Mouse (Mus musculus): Measurements from ENCODE around the gene Rcvrn. TPM values are rescaled to one million over a fixed set of nuclear protein-coding genes. Genes with fewer than 3 reads are reported as not detected.

Rcvrn gene
- polyA plus RNA-seq, 1 experiment from 2014 or later = not detected

DNA sequence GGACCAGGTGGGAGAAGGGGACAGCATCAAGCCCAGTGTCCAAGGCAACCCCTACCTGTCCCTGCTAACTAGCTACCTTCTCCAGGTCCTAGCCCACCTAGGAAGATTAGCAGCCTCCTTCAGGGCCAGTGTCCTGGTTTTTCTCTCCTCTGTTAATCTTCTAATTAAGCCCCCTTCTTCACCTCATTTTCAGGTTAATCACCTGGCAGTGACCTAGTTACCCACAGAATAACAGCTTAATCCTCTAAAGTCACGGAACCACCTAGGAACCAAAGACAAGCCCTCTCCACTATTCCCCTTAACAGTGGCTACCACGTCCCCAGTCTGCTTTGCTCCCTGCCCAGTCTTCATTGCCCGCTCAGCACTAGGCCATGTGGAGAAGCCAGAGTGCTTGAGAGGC lies 13.3 kb upstream of the Rcvrn start:
- Histone ChIP-seq H3K4me3 (ENCODE audit: low read depth, low read length) (no peak overlapping the region), H3K4me1 (ENCODE audit: control insufficient read depth, insufficient read depth, low read length) (no peaks in the 10 kb centered on the region), H3K27me3 (ENCODE audit: control insufficient read depth, insufficient read depth, low read length) (no peaks in the 10 kb centered on the region), H3K9ac (ENCODE audit: low read length) (no peak overlapping the region), H3K27ac (ENCODE audit: low read depth, low read length) (no peak overlapping the region), H3K4me2 (ENCODE audit: low read depth) (no peak overlapping the region), H3K9me3 (ENCODE audit: control insufficient read depth, low read length) (no peaks in the 10 kb centered on the region), H3K36me3 (ENCODE audit: control insufficient read depth, insufficient read depth, low read length) (no peaks in the 10 kb centered on the region)
- no peak for DNase-seq (ENCODE audit: low spot score)
- WGBS = 90% methylated on average over 3 of the region's 3 CpGs
- ATAC-seq (ENCODE audit: insufficient read depth, low FRiP score, low TSS enrichment) = no peak

- H3K27ac ChIP-seq (ENCODE audit: low read depth, low read length) = no peak overlapping the region
- ATAC-seq (ENCODE audit: insufficient read depth, low FRiP score, low TSS enrichment) = no peak
- no peak overlapping the region for H3K4me3 ChIP-seq (ENCODE audit: low read depth, low read length)
- no peaks in the 10 kb centered on the region for H3K4me1 ChIP-seq (ENCODE audit: control insufficient read depth, insufficient read depth, low read length)
- DNase-seq (ENCODE audit: low spot score) = no peak
- H3K36me3 ChIP-seq (ENCODE audit: control insufficient read depth, insufficient read depth, low read length) = no peaks in the 10 kb centered on the region
- H3K27me3 ChIP-seq (ENCODE audit: control insufficient read depth, insufficient read depth, low read length) = no peaks in the 10 kb centered on the region
- H3K4me2 ChIP-seq (ENCODE audit: low read depth) = no peak overlapping the region
- H3K9me3 ChIP-seq (ENCODE audit: control insufficient read depth, low read length) = no peaks in the 10 kb centered on the region
- no peak overlapping the region for H3K9ac ChIP-seq (ENCODE audit: low read length)
- 78% methylated on average over 2 of the region's 2 CpGs for WGBS
Observed at GRCm38 (mm10) chr11:67686109-67686508, 9.0 kb upstream of the Rcvrn start.

DNA sequence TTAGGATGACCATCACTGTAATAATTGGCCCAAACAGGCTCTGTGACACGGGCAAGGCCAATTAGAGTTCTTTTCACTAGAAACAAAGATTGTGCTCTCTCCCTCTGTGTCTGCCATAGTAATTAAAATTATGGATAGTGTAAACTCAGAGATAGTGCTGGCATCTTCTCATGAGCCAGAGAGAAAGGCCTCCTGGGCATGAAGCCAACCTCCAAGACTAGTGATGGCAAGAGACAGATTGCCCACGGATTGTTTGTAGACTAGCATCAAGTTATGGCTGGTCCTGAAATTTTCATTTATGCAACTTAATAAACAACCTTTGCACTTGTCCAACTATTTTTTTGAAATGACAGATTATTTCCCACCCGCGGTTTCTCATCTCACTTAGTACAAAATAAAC lies 17.9 kb downstream of the Rcvrn start:
- H3K36me3 ChIP-seq (ENCODE audit: control insufficient read depth, insufficient read depth, low read length) = no peaks in the 10 kb centered on the region
- WGBS = 91% methylated on average over 4 of the region's 4 CpGs
- no peak overlapping the region for H3K4me3 ChIP-seq (ENCODE audit: low read depth, low read length)
- no peaks in the 10 kb centered on the region for H3K27me3 ChIP-seq (ENCODE audit: control insufficient read depth, insufficient read depth, low read length)
- H3K4me1 ChIP-seq (ENCODE audit: control insufficient read depth, insufficient read depth, low read length) = no peaks in the 10 kb centered on the region
- no peak for DNase-seq (ENCODE audit: low spot score)
- H3K27ac ChIP-seq (ENCODE audit: low read depth, low read length) = no peak overlapping the region
- no peak overlapping the region for H3K4me2 ChIP-seq (ENCODE audit: low read depth)
- no peak for ATAC-seq (ENCODE audit: insufficient read depth, low FRiP score, low TSS enrichment)
- no peak overlapping the region for H3K9ac ChIP-seq (ENCODE audit: low read length)
- no peaks in the 10 kb centered on the region for H3K9me3 ChIP-seq (ENCODE audit: control insufficient read depth, low read length)

GRCm38 (mm10) chr11:67715382-67715781 lies 20.3 kb downstream of the Rcvrn start:
- Histone ChIP-seq H3K9me3 (ENCODE audit: control insufficient read depth, low read length) (no peaks in the 10 kb centered on the region), H3K4me3 (ENCODE audit: low read depth, low read length) (no peak overlapping the region), H3K4me2 (ENCODE audit: low read depth) (no peak overlapping the region), H3K27ac (ENCODE audit: low read depth, low read length) (no peak overlapping the region), H3K27me3 (ENCODE audit: control insufficient read depth, insufficient read depth, low read length) (no peaks in the 10 kb centered on the region), H3K9ac (ENCODE audit: low read length) (no peak overlapping the region), H3K4me1 (ENCODE audit: control insufficient read depth, insufficient read depth, low read length) (no peaks in the 10 kb centered on the region), H3K36me3 (ENCODE audit: control insufficient read depth, insufficient read depth, low read length) (no peaks in the 10 kb centered on the region)
- DNase-seq (ENCODE audit: low spot score) = no peak
- WGBS = 89% methylated on average over 4 of the region's 4 CpGs
- ATAC-seq (ENCODE audit: insufficient read depth, low FRiP score, low TSS enrichment) = no peak

DNA sequence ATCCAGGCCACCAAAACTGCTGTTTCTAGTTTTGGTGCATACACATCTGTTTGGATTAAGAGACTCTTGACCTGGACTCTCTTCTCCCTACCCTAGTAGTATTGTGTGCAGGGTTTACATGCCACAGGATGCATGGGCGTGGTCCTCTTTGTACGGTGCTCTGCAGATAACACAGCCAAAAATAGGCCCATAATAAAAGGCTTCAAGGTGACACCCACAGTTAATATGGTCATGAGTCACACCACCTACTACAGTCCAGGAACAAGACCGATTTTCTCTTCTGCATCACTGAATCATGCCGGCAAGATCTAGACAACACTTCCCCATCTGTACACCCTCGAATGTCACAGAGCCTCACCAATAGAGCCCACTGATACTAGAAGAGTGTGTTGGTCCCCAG lies 26.4 kb downstream of the Rcvrn start:
- Histone ChIP-seq H3K9ac (ENCODE audit: low read length) (no peak overlapping the region), H3K4me3 (ENCODE audit: low read depth, low read length) (no peak overlapping the region), H3K4me1 (ENCODE audit: control insufficient read depth, insufficient read depth, low read length) (no peaks in the 10 kb centered on the region), H3K4me2 (ENCODE audit: low read depth) (no peak overlapping the region), H3K36me3 (ENCODE audit: control insufficient read depth, insufficient read depth, low read length) (no peaks in the 10 kb centered on the region), H3K9me3 (ENCODE audit: control insufficient read depth, low read length) (no peaks in the 10 kb centered on the region), H3K27ac (ENCODE audit: low read depth, low read length) (no peak overlapping the region), H3K27me3 (ENCODE audit: control insufficient read depth, insufficient read depth, low read length) (no peaks in the 10 kb centered on the region)
- 92% methylated on average over 5 of the region's 5 CpGs for WGBS
- ATAC-seq (ENCODE audit: insufficient read depth, low FRiP score, low TSS enrichment) (no peak), DNase-seq (ENCODE audit: low spot score) (no peak)

DNA sequence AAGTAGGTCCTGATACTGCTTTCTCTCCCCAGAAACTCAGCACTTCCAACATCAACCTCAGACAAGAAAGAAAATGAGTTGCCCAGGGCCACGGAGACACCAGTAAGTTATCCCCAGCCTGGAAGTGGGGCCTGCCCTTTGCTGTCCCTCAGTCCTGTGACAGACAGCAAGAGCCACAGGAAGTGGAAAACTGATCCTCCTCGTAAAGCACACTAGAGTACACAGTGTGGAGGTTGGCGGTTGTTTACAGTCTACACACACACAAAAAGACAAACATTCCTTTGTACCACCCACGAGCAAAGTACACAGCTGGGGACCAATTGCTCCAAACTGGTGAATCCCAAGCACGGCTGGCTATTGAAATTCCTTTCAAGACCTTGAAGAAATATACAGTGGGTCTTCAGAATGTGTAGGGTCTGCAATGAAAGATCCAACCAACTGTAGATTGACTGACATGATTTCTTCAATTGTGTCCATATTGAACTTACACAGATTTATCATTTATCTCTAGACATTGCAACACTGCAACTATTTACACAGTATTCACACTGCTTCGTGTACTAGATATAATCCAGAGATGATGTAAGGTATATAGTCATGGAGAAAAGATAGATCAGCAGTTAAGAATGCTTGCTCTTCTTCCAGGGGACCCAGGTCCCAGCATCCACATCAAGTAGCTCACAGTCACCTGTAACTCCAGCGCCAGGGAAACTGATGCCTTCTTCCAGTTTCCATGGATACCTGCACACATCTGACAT lies 27.5 kb downstream of the Rcvrn start:
- Histone ChIP-seq H3K9me3 (ENCODE audit: control insufficient read depth, low read length) (no peaks in the 10 kb centered on the region), H3K36me3 (ENCODE audit: control insufficient read depth, insufficient read depth, low read length) (no peaks in the 10 kb centered on the region), H3K27me3 (ENCODE audit: control insufficient read depth, insufficient read depth, low read length) (no peaks in the 10 kb centered on the region), H3K4me2 (ENCODE audit: low read depth) (no peak overlapping the region), H3K9ac (ENCODE audit: low read length) (no peak overlapping the region), H3K4me1 (ENCODE audit: control insufficient read depth, insufficient read depth, low read length) (no peaks in the 10 kb centered on the region), H3K27ac (ENCODE audit: low read depth, low read length) (no peak overlapping the region), H3K4me3 (ENCODE audit: low read depth, low read length) (no peak overlapping the region)
- no peak for ATAC-seq (ENCODE audit: insufficient read depth, low FRiP score, low TSS enrichment)
- no peak for DNase-seq (ENCODE audit: low spot score)
- 51% methylated on average over 7 of the region's 7 CpGs for WGBS

- Histone ChIP-seq H3K4me3 (ENCODE audit: low read depth, low read length) (no peak overlapping the region), H3K9me3 (ENCODE audit: control insufficient read depth, low read length) (no peaks in the 10 kb centered on the region), H3K4me2 (ENCODE audit: low read depth) (no peak overlapping the region), H3K9ac (ENCODE audit: low read length) (no peak overlapping the region), H3K4me1 (ENCODE audit: control insufficient read depth, insufficient read depth, low read length) (no peaks in the 10 kb centered on the region), H3K36me3 (ENCODE audit: control insufficient read depth, insufficient read depth, low read length) (no peaks in the 10 kb centered on the region), H3K27ac (ENCODE audit: low read depth, low read length) (no peak overlapping the region), H3K27me3 (ENCODE audit: control insufficient read depth, insufficient read depth, low read length) (no peaks in the 10 kb centered on the region)
- 71% methylated on average over 8 of the region's 8 CpGs for WGBS
- DNase-seq (ENCODE audit: low spot score) (no peak), ATAC-seq (ENCODE audit: insufficient read depth, low FRiP score, low TSS enrichment) (no peak)
Observed at GRCm38 (mm10) chr11:67723231-67724013, 28.3 kb downstream of the Rcvrn start.

GRCm38 (mm10) chr11:67727095-67727494 lies 32.0 kb downstream of the Rcvrn start:
- no peaks in the 10 kb centered on the region for H3K36me3 ChIP-seq (ENCODE audit: control insufficient read depth, insufficient read depth, low read length)
- H3K4me2 ChIP-seq (ENCODE audit: low read depth) = no peak overlapping the region
- no peaks in the 10 kb centered on the region for H3K27me3 ChIP-seq (ENCODE audit: control insufficient read depth, insufficient read depth, low read length)
- ATAC-seq (ENCODE audit: insufficient read depth, low FRiP score, low TSS enrichment) (no peak), DNase-seq (ENCODE audit: low spot score) (no peak)
- no peak overlapping the region for H3K9ac ChIP-seq (ENCODE audit: low read length)
- 85% methylated on average over 6 of the region's 6 CpGs for WGBS
- H3K4me1 ChIP-seq (ENCODE audit: control insufficient read depth, insufficient read depth, low read length) = no peaks in the 10 kb centered on the region
- no peaks in the 10 kb centered on the region for H3K9me3 ChIP-seq (ENCODE audit: control insufficient read depth, low read length)
- H3K4me3 ChIP-seq (ENCODE audit: low read depth, low read length) = no peak overlapping the region
- no peak overlapping the region for H3K27ac ChIP-seq (ENCODE audit: low read depth, low read length)

GRCm38 (mm10) chr11:67728726-67729125 lies 33.6 kb downstream of the Rcvrn start:
- H3K27ac ChIP-seq (ENCODE audit: low read depth, low read length) = no peak overlapping the region
- H3K4me2 ChIP-seq (ENCODE audit: low read depth) = no peak overlapping the region
- no peaks in the 10 kb centered on the region for H3K9me3 ChIP-seq (ENCODE audit: control insufficient read depth, low read length)
- H3K4me1 ChIP-seq (ENCODE audit: control insufficient read depth, insufficient read depth, low read length) = no peaks in the 10 kb centered on the region
- no peak overlapping the region for H3K9ac ChIP-seq (ENCODE audit: low read length)
- H3K36me3 ChIP-seq (ENCODE audit: control insufficient read depth, insufficient read depth, low read length) = no peaks in the 10 kb centered on the region
- ATAC-seq (ENCODE audit: insufficient read depth, low FRiP score, low TSS enrichment) = no peak
- no peak overlapping the region for H3K4me3 ChIP-seq (ENCODE audit: low read depth, low read length)
- no peak for DNase-seq (ENCODE audit: low spot score)
- no peaks in the 10 kb centered on the region for H3K27me3 ChIP-seq (ENCODE audit: control insufficient read depth, insufficient read depth, low read length)
